Mouse (Mus musculus) G1E (cell line): ENCODE measurements around the gene Elovl3.

ENCODE experiments used
- CTCF ChIP-seq: IDR thresholded peaks from 2 replicates; pipeline ENCODE4 v1.5.1; 2012; ENCODE audit warnings: low read depth, low read length, inconsistent platforms, mixed read lengths
- GATA1 ChIP-seq: IDR thresholded peaks from 2 replicates; pipeline ENCODE4 v1.6.1; 2012; ENCODE audit warnings: borderline replicate concordance, low read length, inconsistent platforms, mixed read lengths
- POLR2AphosphoS5 ChIP-seq: IDR thresholded peaks from 2 replicates; pipeline ENCODE4 v1.6.1; 2012; ENCODE audit warnings: low read depth, low read length, inconsistent platforms; ENCODE audit not compliant: insufficient replicate concordance
- TAL1 ChIP-seq: conservative IDR thresholded peaks from 2 replicates; pipeline ENCODE4 v1.6.1; 2012; ENCODE audit warnings: low read depth, low read length, inconsistent platforms, mixed read lengths

DNA sequence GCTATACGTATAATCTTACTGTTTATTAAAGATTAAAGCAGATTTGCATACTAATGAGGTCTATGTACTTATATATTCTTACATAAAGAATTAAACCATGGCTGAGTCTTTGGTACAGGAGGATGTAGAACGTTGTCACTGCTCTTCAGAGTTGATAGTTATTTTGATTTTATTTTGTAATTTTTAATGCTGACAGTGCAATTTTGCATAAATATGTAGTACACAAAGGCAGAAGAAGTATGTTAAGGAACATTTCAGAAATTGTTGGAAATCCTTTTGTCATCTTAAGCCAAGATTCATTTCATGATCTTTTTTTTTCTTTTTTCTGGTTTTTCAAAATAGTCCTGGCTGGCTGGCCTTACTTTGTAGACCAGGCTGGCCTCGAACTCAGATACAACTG is 37.7 kb downstream of the Elovl3 start:
- no peak for TF ChIP-seq CTCF
- no peak for TF ChIP-seq GATA1
- TF ChIP-seq TAL1, result no peak
- TF ChIP-seq POLR2AphosphoS5, result no peak
